Mouse (Mus musculus) testis, adult 2 months (tissue): Measurements from ENCODE around the gene Pdzrn4.

ENCODE experiments used
- CTCF ChIP-seq: fragments of 200-500 bp; IDR thresholded peaks from 2 replicates; pipeline ENCODE4 v1.5.1; 2012; ENCODE audit warnings: low read depth, mild to moderate bottlenecking, inconsistent platforms, low read length, moderate library complexity; ENCODE audit not compliant: control insufficient read depth, insufficient read depth, insufficient replicate concordance
- POLR2A ChIP-seq: fragments of 200-500 bp; IDR thresholded peaks from 2 replicates; pipeline ENCODE4 v1.6.1; 2012; ENCODE audit warnings: low read depth, mild to moderate bottlenecking, inconsistent platforms, low read length, moderate library complexity; ENCODE audit not compliant: control insufficient read depth

DNA sequence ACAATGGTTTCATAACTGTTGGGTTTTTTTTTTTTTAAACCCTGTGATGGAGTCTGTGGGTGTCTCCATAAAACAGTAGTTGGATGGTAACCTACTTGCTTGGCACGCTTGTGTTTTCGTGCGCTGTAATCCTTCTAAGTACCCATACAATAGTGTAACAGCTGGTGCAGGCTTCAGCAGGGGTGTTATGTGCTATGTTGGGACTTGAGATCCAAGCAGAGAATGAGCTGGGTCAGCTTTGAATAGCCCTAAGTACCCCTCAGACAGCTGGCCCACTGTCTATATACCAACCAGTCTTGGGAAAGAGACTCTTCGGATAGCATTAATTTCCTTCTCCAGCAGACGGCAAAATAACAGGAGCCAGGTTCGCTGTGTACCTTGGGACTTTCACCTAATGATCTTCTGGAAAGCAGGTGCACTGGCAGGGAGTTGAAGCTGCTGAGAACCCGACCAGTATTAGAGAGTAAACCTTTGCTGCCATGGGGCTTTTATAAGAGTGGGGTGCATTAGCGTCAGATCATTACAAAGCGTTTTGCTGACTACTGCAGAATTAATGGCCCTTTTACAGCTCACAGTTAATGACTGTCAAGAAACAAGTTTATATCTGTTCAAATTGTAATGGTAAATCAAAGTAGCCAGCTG lies 184.2 kb downstream of the Pdzrn4 start:
- no peak for TF ChIP-seq CTCF
- TF ChIP-seq POLR2A: no peak
